16 mouse cellular contexts compared by ENCODE assay signal in genomic region chr17:88006956-88007355, GRCm38 (mm10).
"Had no signal": no experiment of that assay in that cellular context is flagged by ENCODE, and none has a peak within 500 bp of the region (broad histone marks: within the 10 kb centered on the region; RNA-seq: fewer than 3 reads in every experiment).

No protein-coding gene starts in this region.

- H3K9me3 ChIP-seq: kidney, embryonic 15.5 days; limb, embryonic 15.5 days; liver, embryonic 12.5 days; megakaryocyte, embryonic 14.5 days; neural tube, embryonic 12.5 days; stomach, embryonic 15.5 days had no signal

- H3K27me3 ChIP-seq: kidney, embryonic 15.5 days; limb, embryonic 15.5 days; liver, embryonic 12.5 days; megakaryocyte, embryonic 14.5 days; neural tube, embryonic 12.5 days; stomach, embryonic 15.5 days had no signal

- H3K4me2 ChIP-seq: kidney, embryonic 15.5 days; limb, embryonic 15.5 days; liver, embryonic 12.5 days; lung, embryonic 14.5 days; neural tube, embryonic 12.5 days; stomach, embryonic 15.5 days had no signal

- H3K4me3 ChIP-seq: kidney, embryonic 15.5 days; left cerebral cortex, adult 2 months; limb, embryonic 15.5 days; liver, embryonic 12.5 days; megakaryocyte, embryonic 14.5 days; neural tube, embryonic 12.5 days; stomach, embryonic 15.5 days had no signal

- H3K4me1 ChIP-seq: kidney, embryonic 15.5 days; limb, embryonic 15.5 days; liver, embryonic 12.5 days; megakaryocyte, embryonic 14.5 days; neural tube, embryonic 12.5 days; stomach, embryonic 15.5 days had no signal

- ATAC-seq: liver, embryonic 12.5 days had no signal

- DNase-seq: kidney, adult 2 months; kidney, postnatal 14 days; lung, embryonic 14.5 days; lung, postnatal 14 days; midbrain, embryonic 14.5 days; retina, postnatal 1 day; thymus, adult 2 months; thymus, postnatal 25 days had no signal

- H3K27ac ChIP-seq: kidney, embryonic 15.5 days; left cerebral cortex, adult 2 months; limb, embryonic 15.5 days; liver, embryonic 12.5 days; macrophage; neural tube, embryonic 12.5 days; stomach, embryonic 15.5 days had no signal

- H3K9ac ChIP-seq: kidney, embryonic 15.5 days; limb, embryonic 15.5 days; liver, embryonic 12.5 days; lung, embryonic 14.5 days; neural tube, embryonic 12.5 days; stomach, embryonic 15.5 days had no signal
